Mouse (Mus musculus) heart, postnatal 14 days (tissue): ENCODE data around the gene Rnf130. TPM values are rescaled to one million over a fixed set of nuclear protein-coding genes. Genes with fewer than 3 reads are reported as not detected.
A peak's percentile ranks its signal among the peaks of the same experiment; 100 is the strongest.

ENCODE experiments used
- DNase-seq, 2 experiments: peaks; one replicate each; pipeline ENCODE4 v3.0.0; 2021 to 2022
- intact Hi-C: fragments of 180-260 bp; cut with DNase I; formaldehyde crosslinking; loops from one replicate; pipeline ENCODE4 v1.15.1; 2025
- long read RNA-seq, 2 experiments: library from polyadenylated mRNA; stranded (forward); transcript quantifications; one replicate each; pipeline ENCODE4 v2.0.0; 2021
- total RNA-seq, 2 experiments: library from RNA; stranded (reverse); gene quantifications; 2 replicates each; pipeline ENCODE4 v1.2.3; 2021

The Rnf130 gene
- total RNA-seq, result 10 to 100 TPM; 45.0 to 53.6 TPM
- long read RNA-seq, experiment 1, transcript Rnf130-201 (8 exons, 1,415 nt), result minor isoform, 20 of 101 reads
- long read RNA-seq, experiment 1, transcript Rnf130-202 (9 exons, 1,502 nt), result major isoform, 64 of 101 reads
- long read RNA-seq, experiment 1, partial matches to known transcripts, result 1 of 101 reads
- long read RNA-seq, experiment 1, other reads (novel, unspliced or antisense), result 16 of 101 reads
- long read RNA-seq, experiment 2, transcript Rnf130-201 (8 exons, 1,415 nt), result minor isoform, 11 of 87 reads
- long read RNA-seq, experiment 2, transcript Rnf130-202 (9 exons, 1,502 nt), result major isoform, 60 of 87 reads
- long read RNA-seq, experiment 2, partial matches to known transcripts, result 2 of 87 reads
- long read RNA-seq, experiment 2, other reads (novel, unspliced or antisense), result 14 of 87 reads

DNA sequence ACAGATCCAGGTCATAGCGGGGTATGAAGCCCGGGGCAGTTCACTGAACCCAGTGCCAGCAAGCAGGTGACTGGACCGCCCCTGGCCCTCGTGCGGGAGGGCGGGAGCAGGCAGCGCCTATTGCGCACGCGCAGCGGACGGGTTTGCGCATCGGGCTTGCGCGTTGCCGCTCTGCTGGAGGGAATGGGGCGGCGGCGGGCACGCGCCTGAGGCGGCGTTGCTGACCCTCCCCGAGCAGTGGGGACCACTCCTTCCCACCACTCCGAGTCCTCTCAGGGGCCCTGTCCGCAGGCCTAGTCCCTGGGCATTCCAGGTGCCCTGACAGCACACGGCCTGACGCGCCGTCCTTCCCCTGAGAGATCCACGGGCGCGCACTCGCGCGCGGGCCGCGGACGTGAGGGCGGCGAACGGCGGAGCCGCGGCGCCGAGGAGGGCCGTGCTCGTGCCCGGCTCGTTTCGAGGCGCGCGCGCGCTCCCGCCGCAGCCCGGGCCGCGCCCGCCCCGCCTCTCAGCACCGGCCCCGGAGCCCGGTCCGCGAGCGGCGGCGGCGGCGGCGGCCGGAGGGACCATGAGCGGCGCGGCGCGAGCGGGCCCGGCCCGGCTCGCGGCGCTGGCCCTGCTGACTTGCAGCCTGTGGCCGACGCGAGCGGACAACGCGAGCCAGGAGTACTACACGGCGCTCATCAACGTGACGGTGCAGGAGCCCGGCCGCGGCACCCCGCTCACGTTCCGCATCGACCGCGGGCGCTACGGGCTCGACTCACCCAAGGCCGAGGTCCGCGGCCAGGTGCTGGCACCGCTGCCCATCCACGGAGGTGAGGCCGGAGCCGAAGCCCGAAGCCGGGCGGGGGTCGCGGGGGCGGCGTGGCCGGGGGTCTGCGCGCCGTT is at the start of gene Rnf130:
Gene Rnf130 (plus strand): TSS at position 514 of the 888 bp plus-strand sequence.
- DNase-seq, result peak; percentile 97 to 98
- intact Hi-C loops, result loop anchor here (1.0 to 5.0 kb wide), 3 partner anchors 42 to 106 kb away; partner anchors contain the start of gene Tbc1d9b

DNA sequence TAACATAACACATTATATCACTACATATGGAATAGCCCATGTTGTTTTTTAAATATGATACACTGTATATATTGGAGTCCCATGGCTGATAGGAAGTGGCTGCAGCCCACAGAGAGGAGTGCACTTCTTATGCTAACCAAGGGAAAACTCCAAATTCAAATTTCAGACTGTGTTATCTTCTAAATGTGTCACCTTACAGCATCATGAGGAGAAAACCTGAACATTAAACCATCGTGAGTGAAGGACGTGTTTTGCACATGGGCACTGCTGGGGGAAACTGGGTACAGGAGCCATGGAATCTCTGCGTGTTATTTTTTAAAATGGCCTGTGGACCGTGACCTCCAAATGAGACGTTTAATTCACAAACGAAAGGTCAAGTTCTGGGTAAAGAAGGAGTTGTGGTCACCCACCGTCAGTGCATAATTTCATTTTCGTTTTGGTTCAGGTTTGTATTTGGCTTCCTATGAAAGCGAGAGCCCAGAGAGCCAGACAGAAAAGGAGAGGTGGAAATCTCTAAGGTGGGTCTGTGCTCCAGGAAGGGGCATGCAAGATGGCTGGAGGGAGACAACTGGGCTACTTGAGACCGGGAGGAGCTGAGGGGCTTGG is 47.1 kb upstream of the Rnf130 start:
- intact Hi-C loops, result no loop called here
- no peak for DNase-seq

DNA sequence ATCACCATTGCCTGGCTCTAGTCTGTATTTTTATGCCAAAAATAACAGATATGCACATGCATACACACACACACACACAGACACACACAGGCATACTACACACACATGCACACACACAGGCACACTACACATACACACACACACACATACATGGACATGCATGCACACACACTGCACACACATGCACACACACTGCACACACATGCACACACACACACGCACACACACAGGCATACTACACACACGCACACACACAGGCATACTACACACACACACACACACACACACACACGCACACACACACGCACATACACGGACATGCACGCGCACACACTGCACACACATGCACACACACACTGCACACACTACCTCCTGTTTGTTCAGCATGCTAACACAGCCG is 46.2 kb upstream of the Rnf130 start:
- intact Hi-C loops, result no loop called here
- no peak for DNase-seq

DNA sequence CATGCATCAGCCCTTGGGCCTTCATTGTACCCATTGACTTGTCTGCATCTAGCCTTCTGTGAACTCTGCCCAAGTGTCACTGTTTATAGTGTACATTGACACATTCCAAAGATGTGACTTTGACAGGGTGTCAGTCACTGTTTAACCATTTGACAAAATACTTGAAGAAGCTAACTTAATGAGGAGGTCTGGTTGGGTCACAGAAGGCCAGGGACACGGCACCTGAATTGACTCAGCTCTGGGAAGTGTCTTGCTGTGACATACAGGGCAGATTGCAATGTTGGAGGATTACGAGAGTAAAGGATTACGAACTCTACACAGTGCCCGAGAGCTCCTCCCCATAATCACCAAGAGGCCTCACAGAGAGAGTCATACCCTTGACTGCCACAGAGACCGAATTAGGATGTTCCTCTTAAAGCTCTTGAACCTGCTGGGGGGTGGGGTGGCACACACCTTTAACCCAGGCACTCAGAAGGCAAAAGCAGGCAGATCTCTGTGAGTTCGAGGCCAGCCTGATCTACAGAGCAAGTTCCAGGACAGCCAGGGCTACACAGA is 44.4 kb upstream of the Rnf130 start:
- DNase-seq, result no peak
- intact Hi-C loops, result loop anchor here (10.0 kb wide), 1 partner anchor 384 kb away; no protein-coding TSS in a partner anchor

DNA sequence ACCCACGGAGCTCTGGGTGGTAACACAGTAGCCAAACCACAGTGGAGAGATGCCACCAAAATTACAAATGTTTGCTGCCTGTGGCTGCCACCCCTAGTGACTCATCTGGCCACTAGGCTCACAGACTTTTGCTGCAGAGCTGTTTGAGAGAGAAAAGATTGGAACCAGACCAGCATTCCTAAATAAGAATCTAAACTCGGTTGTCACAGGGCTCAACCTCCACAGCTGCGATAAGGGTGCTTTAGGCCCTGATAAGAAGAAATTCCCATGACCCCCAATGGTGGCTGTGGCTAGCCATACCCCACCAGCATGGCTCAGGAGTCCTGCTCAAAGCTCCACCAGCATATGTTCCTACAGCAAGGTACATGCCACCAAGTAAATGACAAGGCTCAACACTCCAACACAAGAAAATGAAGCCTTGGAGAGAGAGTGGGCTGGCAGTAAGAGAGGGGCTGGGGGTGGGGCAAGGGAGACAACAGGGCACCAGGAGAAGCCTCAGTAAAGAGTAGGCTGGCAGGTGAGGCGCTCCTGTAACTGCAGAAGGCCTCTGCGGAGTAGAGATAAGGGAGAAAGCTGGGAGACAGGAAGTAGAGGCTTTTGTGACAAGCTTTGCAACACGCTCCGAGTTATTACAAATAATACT is 43.7 kb upstream of the Rnf130 start:
- intact Hi-C loops, result loop anchor here (10.0 kb wide), 1 partner anchor 383 kb away; no protein-coding TSS in a partner anchor
- no peak for DNase-seq

DNA sequence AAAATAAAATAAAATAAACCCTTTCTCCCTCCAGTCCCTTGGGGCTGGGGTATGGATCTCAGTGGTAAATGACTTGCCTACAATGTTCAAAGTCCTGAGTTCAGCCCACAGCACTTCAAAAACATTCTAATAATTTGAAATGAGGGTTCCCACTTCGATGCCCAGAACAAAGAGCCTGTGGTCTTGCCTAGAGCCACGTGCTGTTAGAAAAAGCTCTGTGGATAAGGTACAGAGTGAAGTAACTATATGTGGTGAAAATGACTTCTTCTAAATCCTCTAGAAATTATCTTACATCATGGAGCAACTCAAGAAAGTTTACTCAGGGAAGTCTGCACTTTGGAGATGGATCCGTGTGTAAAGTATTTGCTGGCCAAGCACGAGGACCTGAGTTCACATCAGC is 43.1 kb upstream of the Rnf130 start:
- intact Hi-C loops, result loop anchor here (10.0 kb wide), 1 partner anchor 383 kb away; no protein-coding TSS in a partner anchor
- DNase-seq, result no peak

DNA sequence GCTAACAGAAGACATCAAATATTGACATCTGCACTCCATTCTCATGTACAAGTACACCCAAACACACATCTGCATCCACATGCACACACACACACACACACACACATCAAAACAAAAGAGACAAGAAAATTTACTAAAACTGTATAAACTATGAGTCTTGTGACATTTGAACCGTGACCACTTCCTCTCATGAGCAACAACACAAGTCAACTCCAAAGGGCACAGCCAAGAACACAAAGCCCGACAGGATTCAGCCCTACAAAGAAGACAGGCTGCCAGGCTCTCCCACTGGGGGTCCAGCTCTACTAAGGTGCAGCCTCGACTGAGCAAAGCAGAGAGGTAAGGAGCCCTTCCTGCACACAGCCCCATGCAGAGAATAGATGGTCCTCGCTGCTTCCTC is 42.3 kb upstream of the Rnf130 start:
- intact Hi-C loops, result loop anchor here (10.0 kb wide), 1 partner anchor 382 kb away; no protein-coding TSS in a partner anchor

DNA sequence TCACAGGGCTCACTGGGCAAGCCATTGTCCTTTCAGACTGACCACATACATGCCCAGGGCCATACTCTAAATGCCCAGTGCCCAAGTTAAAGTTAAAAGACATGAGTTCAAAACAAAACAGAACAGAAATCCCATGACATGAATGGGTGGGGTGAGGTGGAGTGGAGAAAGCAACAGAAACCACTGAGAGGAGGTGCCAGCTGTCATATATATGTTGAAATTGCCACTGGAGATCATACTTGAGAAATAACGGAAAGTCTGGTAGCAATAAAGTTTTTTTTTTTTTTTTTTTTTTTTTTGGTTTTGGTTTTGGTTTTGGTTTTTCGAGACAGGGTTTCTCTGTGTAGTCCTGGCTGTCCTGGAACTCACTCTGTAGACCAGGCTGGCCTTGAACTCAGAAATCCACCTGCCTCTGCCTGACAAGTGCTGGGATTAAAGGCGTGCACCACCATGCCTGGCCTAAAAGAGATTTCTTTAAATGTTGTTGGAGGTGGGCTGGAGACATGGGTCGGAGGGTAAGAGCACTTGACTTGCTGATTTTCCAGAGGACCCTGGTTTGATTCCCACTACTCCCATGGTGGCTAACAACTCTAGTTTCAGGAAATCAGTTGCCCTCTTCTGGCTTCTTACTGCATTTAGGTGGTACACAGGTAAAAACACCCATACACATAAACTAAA is 41.1 kb upstream of the Rnf130 start:
- DNase-seq, result no peak
- intact Hi-C loops, result loop anchor here (10.0 kb wide), 1 partner anchor 381 kb away; no protein-coding TSS in a partner anchor

More for the DNA sequence above, 42.3 kb upstream of the Rnf130 start:
- no peak for DNase-seq

DNA sequence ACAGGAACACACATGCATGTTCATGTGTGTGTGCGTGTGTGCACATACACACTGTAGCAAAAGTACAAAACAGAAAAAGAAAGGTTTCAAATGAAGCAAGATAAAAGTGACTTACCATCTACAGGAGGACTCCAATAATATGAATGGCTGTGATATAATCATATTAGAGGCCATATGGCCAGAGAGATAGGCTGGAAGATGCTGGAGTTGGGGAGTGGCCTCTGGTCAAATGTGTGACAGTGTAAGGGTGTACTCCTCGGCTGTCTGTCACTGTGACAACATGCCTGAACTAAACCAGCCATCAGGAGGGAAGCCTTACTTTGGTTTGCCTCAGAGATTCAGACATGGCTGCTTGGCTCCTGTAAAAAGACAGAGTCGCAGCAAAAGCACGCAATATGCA is 40.1 kb upstream of the Rnf130 start:
- DNase-seq, result no peak
- intact Hi-C loops, result loop anchor here (5.0 to 10.0 kb wide), 2 partner anchors 247 to 380 kb away; no protein-coding TSS in a partner anchor

DNA sequence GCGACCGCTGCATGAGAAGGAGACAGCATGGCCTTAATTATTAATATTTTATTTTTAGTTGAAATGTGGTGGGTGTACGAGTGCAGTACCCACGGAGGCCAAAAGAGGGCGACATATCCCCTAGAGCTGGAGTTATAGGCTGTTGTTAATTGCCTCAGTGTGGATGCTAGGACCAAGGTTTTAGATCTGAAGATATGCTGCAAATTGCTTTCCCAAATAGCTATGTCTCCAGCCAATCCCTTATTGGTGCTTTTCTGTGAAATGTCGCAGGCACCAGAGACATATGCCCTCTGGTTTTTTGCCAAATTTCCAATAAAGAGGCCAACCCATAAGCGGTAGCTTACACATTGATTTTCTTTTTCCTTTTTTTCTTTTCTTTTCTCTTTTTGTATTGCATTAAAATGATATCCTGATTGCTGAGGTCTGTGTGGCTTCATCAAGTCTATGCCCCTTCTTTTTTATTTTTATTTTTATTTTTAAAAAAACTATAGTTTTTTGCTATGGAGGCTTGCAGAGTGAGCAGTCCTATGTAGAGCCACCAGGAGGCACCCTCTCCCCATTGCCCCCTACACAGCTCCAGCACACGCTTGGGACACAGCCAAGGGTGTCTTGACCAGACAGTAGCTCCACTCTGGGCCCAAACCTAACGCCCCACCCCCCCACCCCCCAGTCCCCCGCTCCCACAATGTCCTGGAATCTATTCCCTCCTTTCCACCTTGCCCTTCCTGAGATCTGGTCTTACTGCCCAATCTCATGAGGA is 38.7 kb upstream of the Rnf130 start:
- peak; percentile 68 to 76 for DNase-seq
- intact Hi-C loops, result loop anchor here (1.0 to 10.0 kb wide), 3 partner anchors 144 to 378 kb away; no protein-coding TSS in a partner anchor

DNA sequence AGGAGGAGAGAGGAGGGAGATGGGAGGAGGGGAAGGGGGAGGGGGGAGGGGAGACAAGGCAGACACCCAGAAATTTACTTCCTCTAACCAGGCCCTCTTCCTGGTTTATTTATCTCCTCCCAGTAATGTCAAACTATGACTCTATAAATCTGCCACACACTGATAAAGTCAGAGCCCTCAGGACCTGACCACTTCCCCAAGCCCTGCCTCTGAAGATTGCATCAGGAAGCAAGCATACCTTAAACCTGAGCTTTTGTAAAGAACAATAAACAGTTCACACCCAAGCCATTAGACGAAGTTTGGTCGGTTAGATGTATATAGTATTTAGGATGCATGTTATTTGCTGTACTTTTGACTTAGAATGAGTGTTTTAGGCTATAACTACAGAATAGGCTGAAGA is 30.6 kb upstream of the Rnf130 start:
- intact Hi-C loops, result no loop called here
- no peak for DNase-seq

DNA sequence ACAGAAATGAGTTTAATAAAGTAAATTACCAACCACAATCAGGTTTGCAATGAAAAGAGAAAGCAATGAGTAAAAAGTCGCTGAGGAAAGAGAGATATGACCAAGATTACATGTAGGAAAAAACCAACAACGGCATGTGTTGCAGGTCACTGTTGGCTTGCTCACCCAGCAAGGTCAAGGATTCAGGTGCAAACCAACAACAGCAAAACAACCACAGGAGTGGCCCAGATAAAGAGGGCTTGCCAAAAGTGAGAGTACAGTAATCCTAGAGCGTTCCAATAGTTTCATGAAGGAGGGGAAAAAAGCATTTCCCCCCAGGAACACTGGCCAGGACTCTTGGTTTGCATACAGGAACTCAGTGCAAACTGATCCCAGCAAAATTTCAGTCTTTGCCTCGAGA is 28.7 kb upstream of the Rnf130 start:
- intact Hi-C loops, result no loop called here
- no peak for DNase-seq

DNA sequence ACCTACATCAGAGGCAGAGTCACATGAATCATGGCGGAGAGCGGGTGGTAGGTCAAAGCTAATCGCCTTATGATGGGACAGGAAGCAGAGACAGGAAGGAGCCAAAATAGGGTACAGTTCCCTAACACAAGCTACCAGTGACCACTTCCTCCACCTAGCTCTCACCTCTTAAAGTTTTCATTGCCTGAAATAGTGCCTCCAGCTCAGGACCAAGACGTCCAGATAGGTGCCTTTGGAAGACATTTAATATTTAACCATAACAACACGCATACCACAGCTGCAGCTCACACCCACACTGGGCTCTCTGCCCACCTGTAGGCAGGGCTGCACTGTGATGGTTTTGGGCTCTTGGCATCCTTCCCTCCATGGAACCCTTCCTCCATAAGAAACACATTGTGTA is 27.8 kb upstream of the Rnf130 start:
- DNase-seq, result no peak
- intact Hi-C loops, result no loop called here

DNA sequence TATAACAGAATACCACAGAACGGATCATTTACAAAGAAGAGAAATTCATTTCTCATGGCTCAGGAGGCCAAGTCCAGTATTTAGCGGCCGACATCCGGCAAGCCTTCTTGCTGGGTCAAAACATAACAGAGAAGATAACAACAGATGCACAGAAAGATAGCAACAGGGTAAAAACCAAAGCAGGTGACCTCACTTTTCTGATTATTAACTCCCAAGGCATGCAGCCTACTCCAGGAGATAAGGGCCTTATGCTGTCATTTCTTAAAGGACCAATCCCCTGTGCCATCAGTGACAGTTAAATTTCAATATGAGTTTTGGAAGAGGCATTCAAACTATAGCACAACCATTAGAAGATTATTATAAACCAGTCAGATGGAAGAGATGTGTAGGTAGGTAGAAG is 22.3 kb upstream of the Rnf130 start:
- no peak for DNase-seq
- intact Hi-C loops, result no loop called here

DNA sequence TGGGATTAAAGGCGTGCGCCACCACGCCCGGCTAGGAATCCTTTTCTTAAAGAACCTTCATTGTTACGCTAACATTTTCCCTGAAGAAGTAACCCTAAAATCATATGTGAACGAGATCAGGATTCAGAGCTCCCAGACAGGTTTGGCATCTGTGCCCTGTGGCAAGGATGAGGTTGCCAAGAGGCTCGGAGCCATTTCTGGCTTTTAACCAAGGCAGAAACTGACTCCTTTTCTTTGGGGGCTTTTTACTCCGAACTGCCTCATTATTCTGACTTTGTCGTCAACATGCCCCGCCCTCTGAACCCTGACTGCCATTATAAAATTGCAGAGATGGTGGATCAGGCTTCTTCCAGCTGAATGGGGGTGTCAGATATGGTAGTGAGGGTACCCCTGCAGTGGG is 17.4 kb upstream of the Rnf130 start:
- intact Hi-C loops, result no loop called here
- no peak for DNase-seq

DNA sequence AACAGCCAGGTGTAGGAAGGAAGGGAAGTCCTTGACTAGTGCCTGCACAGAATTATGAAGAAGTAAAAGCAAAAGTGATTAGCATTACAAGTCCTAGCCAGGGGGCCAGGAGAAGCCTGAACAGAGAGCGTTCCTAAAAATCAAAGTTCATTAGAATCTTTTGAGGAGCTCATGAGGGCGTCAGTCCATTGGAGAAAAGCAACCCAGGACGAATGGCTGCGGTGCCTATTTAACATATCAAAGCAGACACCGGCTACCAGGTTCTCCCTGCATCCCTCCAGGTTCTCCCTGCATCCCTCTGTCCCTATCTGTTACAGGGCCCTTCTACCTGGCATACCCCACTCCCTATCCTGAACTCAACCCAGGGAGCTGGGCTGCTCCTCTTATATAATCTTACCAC is 16.9 kb upstream of the Rnf130 start:
- DNase-seq, result no peak

DNA sequence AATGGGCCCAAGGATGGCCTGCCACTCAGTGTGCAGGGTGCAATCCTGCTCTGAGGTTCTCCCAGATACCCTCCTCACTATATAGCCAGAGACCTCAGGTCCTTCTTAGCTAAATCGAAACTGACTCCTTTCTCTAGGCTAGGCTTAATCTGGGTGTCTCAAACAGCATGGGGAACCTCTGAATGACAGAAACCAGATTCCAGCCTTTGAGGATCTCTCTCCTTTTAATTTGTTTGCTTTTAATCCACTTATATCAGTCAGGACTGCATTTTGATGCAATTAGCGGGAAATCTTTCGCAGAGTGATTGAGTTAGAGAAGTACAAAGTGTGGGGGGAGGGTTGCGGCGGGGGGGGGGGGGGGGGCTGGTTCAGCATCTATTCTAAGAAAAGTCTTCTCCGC is 12.1 kb upstream of the Rnf130 start:
- intact Hi-C loops, result no loop called here
- DNase-seq, result no peak

More for the DNA sequence above, 16.9 kb upstream of the Rnf130 start:
- intact Hi-C loops, result no loop called here

DNA sequence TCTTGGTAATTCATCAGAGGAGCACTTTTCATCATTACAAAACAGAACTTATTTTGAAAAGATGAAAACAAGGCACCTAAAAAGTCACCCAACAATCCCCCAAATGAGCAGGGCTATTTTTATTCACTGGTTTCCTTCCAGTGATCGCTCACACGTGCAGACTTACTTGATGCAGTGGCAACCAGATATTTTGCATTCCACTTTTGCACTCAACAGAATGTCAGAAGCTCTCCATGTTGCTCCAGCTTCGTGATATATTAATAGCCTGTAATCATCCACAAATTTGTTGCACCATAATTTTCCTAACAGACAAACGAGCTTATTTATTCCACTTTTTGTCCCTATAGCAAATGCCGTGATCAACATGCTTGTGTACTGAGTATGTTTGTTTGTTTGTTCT is 8.6 kb upstream of the Rnf130 start:
- no peak for DNase-seq
- intact Hi-C loops, result no loop called here
